Mouse (Mus musculus): ENCODE measurements at regions not wholly inside any gene's neighbourhood (a gene's known extent, or its start where the extent isn't known, plus 50 kb on each side); places are given as distances from the start of the nearest gene placed in this dataset.

GRCm38 (mm10) chr7:68945886-68946863, 197.1 kb upstream of the Arrdc4 start:
- no peak for DNase-seq (ENCODE audit: low spot score in 2 of 2)

- DNase-seq (ENCODE audit: low spot score in 2 of 2): no peak
Observed at GRCm38 (mm10) chr7:68930627-68931334, 181.7 kb upstream of the Arrdc4 start.

GRCm38 (mm10) chr7:68929669-68930068, 180.6 kb upstream of the Arrdc4 start:
- DNase-seq (ENCODE audit: low spot score in 2 of 2): no peak

GRCm38 (mm10) chr7:68925640-68926039, 176.6 kb upstream of the Arrdc4 start:
- DNase-seq (ENCODE audit: low spot score in 2 of 2): no peak

- no peak for DNase-seq (ENCODE audit: low spot score in 2 of 2)
Observed at GRCm38 (mm10) chr7:68918632-68919435, 169.8 kb upstream of the Arrdc4 start.

GRCm38 (mm10) chr7:68917876-68918200, 168.8 kb upstream of the Arrdc4 start:
- no peak for DNase-seq (ENCODE audit: low spot score in 2 of 2)

- no peak for DNase-seq (ENCODE audit: low spot score in 2 of 2)
Observed at GRCm38 (mm10) chr7:68917137-68917875, 168.3 kb upstream of the Arrdc4 start.

GRCm38 (mm10) chr7:68915976-68916375, 166.9 kb upstream of the Arrdc4 start:
- no peak for DNase-seq (ENCODE audit: low spot score in 2 of 2)

- DNase-seq (ENCODE audit: low spot score in 2 of 2): no peak
Observed at GRCm38 (mm10) chr7:68914344-68914743, 165.3 kb upstream of the Arrdc4 start.

- no peak for DNase-seq (ENCODE audit: low spot score in 2 of 2)
Observed at GRCm38 (mm10) chr7:68911989-68912655, 163.1 kb upstream of the Arrdc4 start.

- no peak for DNase-seq (ENCODE audit: low spot score in 2 of 2)
Observed at GRCm38 (mm10) chr7:68911562-68911961, 162.5 kb upstream of the Arrdc4 start.

GRCm38 (mm10) chr7:68909694-68910093, 160.7 kb upstream of the Arrdc4 start:
- DNase-seq (ENCODE audit: low spot score in 2 of 2): no peak

- no peak for DNase-seq (ENCODE audit: low spot score in 2 of 2)
Observed at GRCm38 (mm10) chr7:68908401-68908834, 159.4 kb upstream of the Arrdc4 start.

- no peak for DNase-seq (ENCODE audit: low spot score in 2 of 2)
Observed at GRCm38 (mm10) chr7:68907867-68908266, 158.8 kb upstream of the Arrdc4 start.

- no peak for DNase-seq (ENCODE audit: low spot score in 2 of 2)
Observed at GRCm38 (mm10) chr7:68906771-68907395, 157.8 kb upstream of the Arrdc4 start.

GRCm38 (mm10) chr7:68905793-68906192, 156.8 kb upstream of the Arrdc4 start:
- no peak for DNase-seq (ENCODE audit: low spot score in 2 of 2)

- DNase-seq (ENCODE audit: low spot score in 2 of 2): no peak
Observed at GRCm38 (mm10) chr7:68886173-68886572, 137.1 kb upstream of the Arrdc4 start.

- DNase-seq (ENCODE audit: low spot score in 2 of 2): no peak
Observed at GRCm38 (mm10) chr7:68873008-68873407, 124.0 kb upstream of the Arrdc4 start.

- no peak for DNase-seq (ENCODE audit: low spot score in 2 of 2)
Observed at GRCm38 (mm10) chr7:68864322-68865031, 115.4 kb upstream of the Arrdc4 start.

Data from gastrocnemius, adult 8-10 months (tissue).